Mouse (Mus musculus): ENCODE results near the gene Prpf18. TPM values are rescaled to one million over a fixed set of nuclear protein-coding genes. Genes with fewer than 3 reads are reported as not detected.

Gene Prpf18
- total RNA-seq, 1 experiment from 2014 or later, result 101 TPM

GRCm38 (mm10) chr2:4579357-4580068 is 72.4 kb downstream of the Prpf18 start:
- ATAC-seq (replicated peaks; ENCODE audit: low read depth, poor library complexity, severe bottlenecking), result no peak

- no peak for ATAC-seq (replicated peaks; ENCODE audit: low read depth, poor library complexity, severe bottlenecking)
These were observed 73.6 kb downstream of the Prpf18 start for GRCm38 (mm10) chr2:4578291-4578690.

GRCm38 (mm10) chr2:4575975-4576374 is 75.9 kb downstream of the Prpf18 start:
- ATAC-seq (replicated peaks; ENCODE audit: low read depth, poor library complexity, severe bottlenecking), result no peak

GRCm38 (mm10) chr2:4575163-4575562 is 76.8 kb downstream of the Prpf18 start:
- no peak for ATAC-seq (replicated peaks; ENCODE audit: low read depth, poor library complexity, severe bottlenecking)

GRCm38 (mm10) chr2:4574251-4574650 is 77.7 kb downstream of the Prpf18 start:
- no peak for ATAC-seq (replicated peaks; ENCODE audit: low read depth, poor library complexity, severe bottlenecking)

- peak; percentile 50 for ATAC-seq (replicated peaks; ENCODE audit: low read depth, poor library complexity, severe bottlenecking)
These were observed 78.5 kb downstream of the Prpf18 start for GRCm38 (mm10) chr2:4573386-4573785.

GRCm38 (mm10) chr2:4572498-4573263 is 79.2 kb downstream of the Prpf18 start:
- no peak for ATAC-seq (replicated peaks; ENCODE audit: low read depth, poor library complexity, severe bottlenecking)

Other genes starting within 250 kb of the Prpf18 start
- gene Bend7, start 65.7 kb upstream of the Prpf18 start, total RNA-seq (2017), result 0.69 and 1.2 TPM in 2 replicates
- gene Sephs1, start 229.5 kb upstream of the Prpf18 start, total RNA-seq (2017), result 36.6 and 48.2 TPM in 2 replicates

All from common myeloid progenitor, adult 5-6 weeks (primary cell).